Mouse (Mus musculus): ENCODE results near the gene Cdh22. TPM values are rescaled to one million over a fixed set of nuclear protein-coding genes. Genes with fewer than 3 reads are reported as not detected.
A peak's percentile ranks its signal among the peaks of the same experiment; 100 is the strongest.

Cdh22 gene
- total RNA-seq, 2 experiments from 2014 or later = not detected

DNA sequence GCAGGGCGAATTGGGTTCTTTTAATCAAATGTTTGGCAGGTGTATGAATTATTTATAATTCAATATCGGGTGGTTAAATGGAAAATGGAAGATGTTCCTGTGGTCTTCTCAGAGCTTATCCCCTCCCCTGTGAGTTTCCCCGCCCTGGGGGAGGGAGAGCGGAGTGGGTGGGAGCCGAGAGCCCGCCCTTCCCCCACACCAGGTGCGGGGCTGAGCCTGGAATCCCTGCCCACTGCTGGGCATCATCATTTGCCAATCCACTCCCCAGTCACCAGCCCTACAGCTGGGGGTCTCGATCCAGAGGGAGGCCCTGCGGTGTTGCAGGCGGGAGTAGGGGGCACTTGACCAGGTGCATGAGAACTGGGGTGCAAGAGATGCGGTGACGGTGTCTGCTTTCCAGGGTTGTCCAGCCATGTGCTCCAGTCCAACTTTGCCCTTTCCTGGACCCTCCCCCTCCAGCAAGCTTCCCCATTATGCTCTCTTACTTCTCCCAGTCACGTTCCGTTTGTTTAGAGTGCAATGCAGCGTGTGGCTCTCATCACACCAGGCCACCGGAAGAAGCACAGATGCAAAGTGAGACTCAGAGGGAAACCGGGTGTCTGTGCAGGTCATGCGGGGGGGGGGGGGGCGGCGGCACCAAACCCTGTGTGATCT, 23.1 kb downstream of the Cdh22 start:
- no peak for ATAC-seq (replicated peaks; ENCODE audit: poor library complexity)

- no peak for ATAC-seq (replicated peaks; ENCODE audit: poor library complexity)
Observed at GRCm38 (mm10) chr2:165210948-165211347, 23.7 kb downstream of the Cdh22 start.

DNA sequence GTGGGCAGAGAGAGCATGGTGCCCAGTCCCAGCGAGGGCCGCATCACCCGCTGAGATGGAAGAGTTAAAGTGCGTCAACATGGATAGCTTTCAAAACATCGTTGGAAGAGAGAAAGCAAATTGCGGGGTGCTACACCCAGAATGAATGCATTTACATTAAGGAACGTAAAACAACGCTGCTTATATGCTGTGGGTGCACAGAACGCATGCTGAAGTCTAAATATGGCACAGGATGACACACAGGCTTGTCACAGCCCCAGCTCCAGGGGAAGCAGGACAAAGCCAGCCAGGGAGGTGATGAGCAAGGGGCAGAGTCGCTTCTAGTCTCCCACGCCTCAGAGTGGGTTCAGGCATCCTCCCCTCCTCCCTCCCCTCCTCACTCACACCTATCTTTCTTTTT, 27.0 kb downstream of the Cdh22 start:
- ATAC-seq (replicated peaks; ENCODE audit: poor library complexity) = no peak

DNA sequence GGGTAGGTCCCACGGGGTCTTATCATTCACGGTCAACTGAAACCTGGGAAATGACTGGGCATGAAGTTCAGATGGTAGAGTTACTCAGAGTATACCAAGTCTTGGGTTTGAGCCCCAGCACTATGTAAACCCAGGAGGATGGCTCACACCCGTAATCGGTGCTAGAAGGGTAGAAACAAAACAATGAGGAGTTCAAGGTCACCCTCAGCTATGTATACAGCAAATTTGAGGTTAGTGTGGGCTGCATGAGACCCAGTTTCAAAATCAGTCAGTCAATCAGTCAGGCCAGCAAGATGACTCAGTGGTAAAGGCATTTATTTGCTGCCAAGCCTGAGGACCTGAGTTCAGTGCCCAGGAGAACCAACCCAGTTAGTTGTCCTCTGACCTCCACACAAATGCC, 27.6 kb downstream of the Cdh22 start:
- ATAC-seq (replicated peaks; ENCODE audit: poor library complexity) = no peak

GRCm38 (mm10) chr2:165205486-165205885, 29.2 kb downstream of the Cdh22 start:
- ATAC-seq (replicated peaks; ENCODE audit: poor library complexity) = no peak

GRCm38 (mm10) chr2:165204931-165205330, 29.7 kb downstream of the Cdh22 start:
- ATAC-seq (replicated peaks; ENCODE audit: poor library complexity) = no peak

GRCm38 (mm10) chr2:165201761-165202751, 32.6 kb downstream of the Cdh22 start:
- no peak for ATAC-seq (replicated peaks; ENCODE audit: poor library complexity)

- no peak for ATAC-seq (replicated peaks; ENCODE audit: poor library complexity)
Observed at GRCm38 (mm10) chr2:165197546-165197945, 37.1 kb downstream of the Cdh22 start.

- 0 out of 2 replicates have a peak, but pooled peaks have one; percentile 17 for ATAC-seq (replicated peaks; ENCODE audit: poor library complexity)
Observed at GRCm38 (mm10) chr2:165195411-165196182, 39.1 kb downstream of the Cdh22 start.

- no peak for ATAC-seq (replicated peaks; ENCODE audit: poor library complexity)
Observed at GRCm38 (mm10) chr2:165191483-165191882, 43.2 kb downstream of the Cdh22 start.

GRCm38 (mm10) chr2:165189546-165189945, 45.1 kb downstream of the Cdh22 start:
- ATAC-seq (replicated peaks; ENCODE audit: poor library complexity) = no peak

DNA sequence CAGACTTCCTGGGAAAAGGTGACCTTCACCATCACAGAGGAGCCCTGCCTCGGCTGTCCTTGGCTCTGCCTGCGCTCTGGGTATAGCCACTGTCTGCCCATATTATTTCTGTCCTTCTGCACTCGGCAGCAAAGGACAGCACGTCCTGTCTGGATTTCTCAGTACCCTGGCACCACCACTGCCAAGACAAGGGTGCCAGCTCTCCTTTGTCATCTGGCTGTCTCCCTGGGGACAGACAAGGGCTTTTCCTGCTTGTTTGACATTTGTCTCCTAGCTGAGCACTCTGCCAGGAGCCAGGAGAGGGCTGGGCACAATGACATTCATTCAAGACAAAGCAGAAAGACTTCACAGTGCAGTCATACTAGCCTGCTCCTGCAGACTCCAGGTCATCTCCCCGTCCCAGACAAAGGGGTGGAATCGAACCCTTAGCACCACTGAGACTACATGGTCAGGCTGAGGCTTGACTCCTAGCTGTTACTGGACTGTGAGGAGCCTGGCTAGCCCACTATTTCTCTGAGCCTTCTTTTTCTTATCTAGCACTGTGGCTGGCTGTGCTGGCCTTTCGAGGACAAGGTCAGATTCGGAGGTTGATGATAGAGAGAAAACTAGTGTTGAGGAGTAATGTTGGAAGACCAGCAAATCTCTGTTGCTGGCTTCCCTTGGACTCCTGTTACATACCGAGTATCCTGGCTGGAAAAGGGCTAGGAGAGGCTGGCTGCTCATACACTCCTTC, 46.8 kb downstream of the Cdh22 start:
- no peak for ATAC-seq (replicated peaks; ENCODE audit: poor library complexity)

DNA sequence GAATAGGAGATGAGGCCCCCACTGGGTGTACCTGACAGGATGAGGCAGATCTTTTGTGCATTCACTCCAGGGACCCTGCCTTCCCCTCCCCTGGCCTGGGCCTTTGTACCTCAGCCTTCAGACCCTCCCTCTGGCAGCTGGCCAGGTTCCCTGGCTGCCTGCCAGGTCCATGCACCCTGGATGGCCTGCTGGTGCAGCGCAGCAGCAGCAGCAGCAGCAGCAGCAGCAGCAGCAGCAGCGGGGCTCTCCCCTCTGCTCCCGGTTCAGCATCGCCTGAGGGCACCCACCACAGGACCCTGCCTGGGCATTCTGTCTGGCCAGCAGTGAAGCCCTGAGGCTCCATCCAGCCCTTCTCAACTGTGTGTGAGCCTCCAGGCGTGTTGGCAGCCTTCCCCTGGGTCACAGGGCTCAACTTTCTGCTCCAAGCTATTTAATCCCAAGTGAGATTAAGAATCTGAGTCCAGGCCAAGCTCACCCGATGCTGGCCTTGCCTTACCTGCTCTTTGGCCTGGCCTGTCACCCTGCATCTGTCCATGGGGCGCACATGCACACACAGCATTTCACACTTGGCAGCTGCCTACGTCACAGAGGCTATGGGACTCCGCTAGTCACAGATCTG, 50.5 kb downstream of the Cdh22 start:
- ATAC-seq (replicated peaks; ENCODE audit: poor library complexity) = no peak

DNA sequence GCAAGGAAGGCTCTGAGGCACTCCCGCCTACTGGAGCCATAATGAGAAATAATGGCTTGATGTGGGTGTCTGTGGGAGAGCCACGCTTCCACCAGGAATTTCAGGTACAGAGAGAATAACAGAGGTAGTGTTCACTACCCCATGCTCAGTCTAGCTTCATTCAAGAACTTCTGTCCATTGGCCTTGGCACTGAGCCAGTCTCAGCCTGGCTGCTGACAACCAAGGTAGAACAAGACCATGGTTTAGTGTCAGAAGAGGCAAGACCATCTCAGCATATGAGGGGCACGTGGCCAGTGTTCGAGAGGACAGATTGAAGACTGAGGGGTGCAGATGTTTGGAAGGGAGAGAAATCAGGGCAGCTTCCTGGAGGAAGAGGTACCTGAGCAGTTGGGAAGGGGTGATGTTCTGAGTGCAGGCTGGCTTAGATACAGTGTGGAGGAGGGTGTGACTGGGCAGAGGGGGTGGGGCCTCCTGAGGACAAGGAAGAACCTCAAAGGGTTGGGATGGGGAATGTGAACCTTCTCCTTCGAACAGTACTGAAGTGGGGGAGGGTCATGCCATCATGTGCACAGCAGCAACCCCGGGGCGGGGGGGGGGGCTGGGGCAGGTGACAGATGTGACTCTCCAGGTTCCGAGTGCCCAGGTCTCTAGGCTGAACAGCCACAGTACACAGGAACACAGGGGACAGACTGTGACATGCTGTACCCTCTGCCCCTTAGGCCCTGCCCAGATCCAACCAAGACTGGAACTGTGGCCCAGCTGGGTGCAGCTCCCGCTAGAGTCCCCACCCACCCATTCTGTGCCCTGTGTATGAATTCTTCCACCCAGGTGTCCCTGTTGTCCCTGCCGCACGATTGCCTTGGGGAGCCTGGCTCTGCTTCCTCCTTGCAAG, 52.3 kb downstream of the Cdh22 start:
- ATAC-seq (replicated peaks; ENCODE audit: poor library complexity) = no peak

DNA sequence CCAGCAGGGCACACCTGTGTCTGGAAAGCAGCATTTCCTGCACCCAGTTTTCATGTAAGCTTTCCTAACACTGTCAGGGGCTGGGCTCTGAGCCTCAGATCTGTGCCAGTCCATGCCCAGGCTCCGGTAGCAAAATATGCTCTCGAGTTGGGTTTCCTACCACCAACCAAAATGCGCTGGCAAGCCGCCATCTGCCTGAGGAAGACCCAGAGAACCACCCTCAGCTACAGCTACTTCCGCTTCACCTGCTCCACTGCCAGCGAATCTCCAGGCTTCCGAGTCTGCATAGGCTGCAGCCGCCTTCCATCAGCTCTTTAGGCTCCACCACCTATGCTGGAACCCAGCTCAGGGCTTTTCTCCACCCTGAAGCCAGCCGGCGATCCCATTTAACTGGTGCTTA, 55.4 kb downstream of the Cdh22 start:
- ATAC-seq (replicated peaks; ENCODE audit: poor library complexity) = no peak

- no peak for ATAC-seq (replicated peaks; ENCODE audit: poor library complexity)
Observed at GRCm38 (mm10) chr2:165176965-165177364, 57.7 kb downstream of the Cdh22 start.

DNA sequence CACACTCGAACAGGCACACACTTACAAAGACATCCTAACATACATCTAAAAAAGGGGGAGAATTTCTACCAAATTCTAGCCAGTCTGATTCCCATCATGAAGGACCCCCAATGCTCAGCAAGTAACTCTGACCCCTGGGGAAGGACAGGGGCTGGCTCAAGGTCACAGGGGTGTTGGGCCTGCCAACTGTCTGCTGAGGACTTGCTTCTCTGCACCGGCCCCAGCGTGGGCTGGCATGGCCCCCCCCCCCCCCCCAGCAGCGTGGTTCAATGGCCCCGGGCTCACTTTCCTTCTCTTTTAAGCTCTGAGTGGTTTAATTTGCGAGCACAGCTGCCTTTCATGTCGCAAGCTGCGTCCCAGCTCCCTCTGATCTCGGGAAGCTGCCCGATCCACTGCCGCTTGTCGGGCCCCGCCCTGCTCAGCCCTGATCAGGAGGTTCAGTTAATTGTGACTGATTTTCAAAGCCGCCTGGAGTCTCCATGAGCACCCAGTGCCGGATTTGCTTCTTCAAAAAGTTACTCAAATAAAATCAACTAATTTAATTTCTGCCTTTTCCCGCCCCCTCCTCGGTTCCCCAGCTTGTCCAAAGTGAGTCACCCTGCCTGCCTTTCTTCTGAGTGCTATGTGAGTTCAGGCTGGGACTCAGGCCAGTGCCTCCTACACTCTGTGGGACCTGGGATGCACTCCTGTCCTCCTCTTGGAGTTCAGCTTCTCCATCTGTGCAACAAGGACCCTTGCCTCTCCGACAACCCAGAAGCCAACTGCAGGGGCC, 67.8 kb downstream of the Cdh22 start:
- ATAC-seq (replicated peaks; ENCODE audit: poor library complexity) = no peak

- no peak for ATAC-seq (replicated peaks; ENCODE audit: poor library complexity)
Observed at GRCm38 (mm10) chr2:165162221-165162620, 72.4 kb downstream of the Cdh22 start.
